Mouse (Mus musculus) heart, adult 2 months (tissue): Measurements from ENCODE around the gene Gm1043.

Source experiments
- CTCF ChIP-seq: fragments of 200-600 bp; IDR thresholded peaks from 2 replicates; pipeline ENCODE4 v1.8.1; 2022; ENCODE audit warnings: antibody characterized with exemption, mild to moderate bottlenecking, moderate library complexity
- EP300 ChIP-seq: fragments of 200-500 bp; IDR thresholded peaks from 2 replicates; pipeline ENCODE4 v1.6.1; 2011; ENCODE audit warnings: low read depth, low read length, control low read depth; ENCODE audit not compliant: insufficient read depth
- POLR2A ChIP-seq: fragments of 200-500 bp; IDR thresholded peaks from 2 replicates; pipeline ENCODE4 v1.6.1; 2011; ENCODE audit warnings: mild to moderate bottlenecking, low read depth, low read length, control low read depth; ENCODE audit not compliant: insufficient read depth

GRCm38 (mm10) chr5:37178811-37179210 lies 93.6 kb downstream of the Gm1043 start:
- TF ChIP-seq CTCF = no peak
- no peak for TF ChIP-seq POLR2A
- TF ChIP-seq EP300 = no peak
